Mouse (Mus musculus) c-Kit-negative CD71-positive TER-119-positive erythroid progenitor cells, embryonic 14.5 days (primary cell): Measurements from ENCODE around the gene Fgfr2.

Source experiments
- DNase-seq: peaks from one replicate; pipeline ENCODE4 v3.0.0-alpha.2; 2013; ENCODE audit warnings: low read depth, low spot score

The Fgfr2 gene

DNA sequence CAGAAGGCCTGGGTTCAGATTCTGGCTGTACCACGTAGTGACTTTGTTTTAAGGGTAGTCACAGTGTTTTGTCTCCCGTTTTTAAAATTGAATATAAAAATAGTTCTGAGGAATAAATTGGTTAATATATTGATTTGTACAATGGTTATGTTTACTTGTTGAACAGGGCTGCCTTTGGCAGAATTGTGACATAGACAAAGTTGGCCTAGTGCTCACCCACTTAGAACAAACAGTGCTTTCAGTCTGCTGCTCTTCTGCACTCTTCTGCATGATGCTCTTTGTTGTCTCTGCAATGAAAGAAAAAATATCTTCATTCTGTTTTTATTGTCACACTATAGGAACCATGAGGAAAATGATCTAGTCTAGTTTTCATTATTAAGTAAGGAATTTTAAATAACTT is 184.0 kb downstream of the Fgfr2 start:
- no peak for DNase-seq

DNA sequence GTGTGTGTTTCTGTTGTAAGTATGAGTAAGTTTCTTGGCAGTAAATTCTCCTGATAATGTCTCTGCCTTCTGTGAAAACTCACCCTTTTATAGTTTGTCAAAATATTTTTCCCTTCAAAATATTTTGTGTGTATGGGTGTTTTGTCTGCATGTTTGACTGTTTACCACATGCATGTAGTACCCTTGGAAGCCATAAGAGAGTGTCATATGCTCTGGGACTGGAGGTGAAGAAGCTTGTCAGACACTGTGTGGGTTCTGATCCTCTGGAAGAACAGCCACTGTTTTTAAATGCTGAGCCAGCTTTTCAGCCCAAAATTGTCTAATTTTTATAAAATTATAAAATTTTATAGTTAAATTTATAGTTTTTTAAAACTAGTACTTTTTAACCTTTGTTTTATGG is 188.4 kb downstream of the Fgfr2 start:
- DNase-seq, result no peak

DNA sequence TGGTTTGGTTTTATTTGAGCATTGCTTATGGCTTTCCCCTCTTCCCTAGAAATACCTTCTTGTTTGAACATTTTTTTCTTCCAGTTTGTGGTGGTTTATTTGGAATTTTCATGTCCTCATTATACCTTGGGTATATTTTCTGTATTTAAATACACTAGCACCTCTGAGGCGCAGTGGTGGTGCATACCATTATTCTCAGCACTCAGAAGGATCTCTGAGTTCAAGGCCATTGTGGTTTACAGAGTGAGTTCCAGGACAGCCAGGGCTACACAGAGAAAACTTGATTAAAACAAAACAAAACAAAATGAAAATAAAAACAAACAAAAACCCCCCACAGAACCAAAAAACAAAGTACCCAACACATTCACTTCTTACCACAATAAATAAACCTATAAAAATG is 189.8 kb downstream of the Fgfr2 start:
- no peak for DNase-seq

DNA sequence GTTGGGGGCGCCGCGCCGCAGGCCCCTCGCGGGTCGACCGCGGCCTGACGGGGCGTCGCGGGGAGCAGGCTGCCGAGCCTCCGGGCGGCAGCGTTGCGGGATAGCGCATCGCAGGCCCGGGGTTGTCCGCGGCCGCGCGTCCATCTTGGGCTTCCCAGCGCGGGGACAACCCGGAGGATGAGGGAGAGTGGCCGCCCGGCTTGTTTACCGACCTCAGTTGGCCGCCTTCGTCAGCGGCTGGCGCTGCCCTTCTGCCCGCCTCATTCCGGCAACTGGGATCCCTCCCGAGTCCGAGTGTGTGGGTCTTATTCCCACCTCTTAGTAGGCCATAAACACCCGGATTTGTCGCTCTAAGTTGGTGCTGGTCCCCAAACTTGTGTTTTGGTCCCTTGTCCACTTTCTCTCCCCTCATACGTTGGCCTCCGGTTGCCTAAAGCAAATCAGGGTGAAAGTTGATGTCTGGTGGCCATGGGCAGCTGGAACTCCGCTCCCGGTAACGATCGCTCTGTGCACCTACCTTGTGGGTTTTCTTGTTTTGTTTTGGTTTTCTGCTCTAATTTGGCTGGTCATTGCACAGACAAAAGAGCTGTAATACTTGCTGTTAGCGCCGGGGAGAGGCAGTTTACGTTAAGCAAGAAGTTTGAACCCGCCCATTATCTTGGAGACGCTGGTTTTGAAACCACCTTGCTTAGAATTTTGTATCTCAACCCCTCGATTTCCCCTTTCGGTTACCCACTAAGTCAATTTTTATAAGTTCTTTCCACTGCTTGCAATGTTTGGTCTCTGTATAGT is 191.4 kb downstream of the Fgfr2 start:
- DNase-seq, result peak; percentile 38

DNA sequence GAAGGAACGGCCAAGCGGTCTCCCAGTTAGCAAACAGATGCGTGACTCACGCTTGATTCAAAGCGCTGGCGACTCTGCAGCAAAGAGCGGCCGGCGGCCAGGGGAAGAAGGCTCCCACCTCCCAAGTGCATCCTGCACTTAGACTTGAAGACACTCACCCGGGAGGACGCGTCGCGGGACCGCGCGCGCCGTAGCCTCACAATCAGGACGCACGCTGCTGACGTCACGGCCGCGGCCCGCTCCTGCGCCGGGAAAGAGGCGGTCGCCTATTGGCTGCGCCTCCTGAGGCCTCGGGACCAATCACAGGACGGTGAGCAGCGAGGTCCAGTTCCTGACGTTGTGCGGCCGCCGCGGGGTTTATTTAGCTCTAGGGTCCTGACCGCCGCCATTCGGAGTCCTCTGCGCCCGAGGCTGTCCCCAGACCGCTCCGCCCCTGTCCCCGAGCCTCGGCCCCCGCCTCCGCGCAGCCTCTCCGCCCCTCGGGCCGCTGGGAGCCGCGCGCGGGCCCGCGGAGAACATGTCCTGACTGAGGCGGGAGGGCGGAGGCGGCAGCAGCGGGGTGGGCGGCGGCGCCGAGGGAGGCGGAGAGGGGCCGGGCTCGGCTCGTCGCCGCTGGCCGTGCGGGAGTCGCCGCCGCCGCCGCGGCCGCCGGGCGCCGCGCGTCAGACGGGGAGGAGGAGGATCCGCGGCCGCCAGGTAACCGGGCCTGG is 192.1 kb downstream of the Fgfr2 start, which contains the start of gene Zranb1:
TSS of gene Zranb1 (plus strand) at position 293 of the 710 bp plus-strand sequence.
- DNase-seq, result peak; percentile 96

DNA sequence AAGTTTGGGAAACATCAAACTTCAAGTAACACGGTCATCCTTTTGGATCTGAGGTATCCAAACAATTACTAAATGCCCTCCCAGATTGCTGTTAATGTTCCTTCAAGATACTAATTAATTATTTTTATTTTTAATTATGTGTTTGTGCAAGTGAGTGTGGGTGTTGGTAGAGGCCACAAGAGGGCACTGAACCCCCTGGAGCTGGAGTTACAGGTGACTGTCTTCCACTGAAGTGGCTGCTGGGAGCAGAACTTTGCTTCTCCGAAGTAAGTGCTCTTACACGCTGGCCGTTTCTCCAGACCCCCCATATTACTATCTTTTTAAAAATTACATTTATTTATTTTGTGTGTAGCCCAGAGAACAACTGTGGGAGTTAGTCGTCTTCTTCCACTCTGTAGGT is 193.1 kb downstream of the Fgfr2 start:
- DNase-seq, result peak; percentile 16

DNA sequence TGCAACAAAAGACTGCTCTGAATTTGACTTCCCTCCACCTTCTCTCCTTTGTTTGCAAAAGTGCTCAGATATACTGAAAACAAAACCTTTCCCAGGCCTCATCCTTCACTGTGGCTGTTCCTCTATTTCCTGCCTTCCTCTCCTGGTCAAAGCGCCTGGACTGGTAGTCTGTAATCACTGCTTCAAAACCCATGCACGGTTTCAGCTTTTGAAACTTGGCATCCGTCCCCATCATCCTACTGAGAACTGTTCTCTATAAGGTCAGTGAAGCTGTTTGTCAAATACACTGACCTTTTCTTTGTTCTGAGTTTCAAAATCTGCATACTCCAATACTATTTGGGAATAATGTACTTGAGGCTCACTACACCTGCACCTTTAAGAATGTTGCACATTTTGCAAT is 195.9 kb downstream of the Fgfr2 start:
- no peak for DNase-seq

DNA sequence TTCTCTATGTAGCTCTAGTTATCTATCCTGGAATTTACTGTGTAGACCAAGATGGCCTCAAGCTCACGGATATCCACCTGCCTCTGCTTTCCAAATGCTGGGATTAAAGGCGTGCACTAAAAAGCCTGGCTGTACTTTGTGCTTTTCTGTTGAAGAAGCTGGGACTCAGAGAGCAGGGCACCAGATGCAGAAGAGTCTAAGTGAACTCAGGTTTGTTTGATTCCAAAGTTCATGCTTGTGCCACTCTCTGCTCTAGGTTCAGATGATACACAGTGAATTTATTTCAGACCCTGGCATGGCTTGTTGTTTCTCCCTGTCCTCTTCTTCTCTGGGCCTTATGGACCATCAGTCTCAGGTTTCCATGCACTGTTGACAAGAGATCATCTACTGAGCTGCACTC is 197.9 kb downstream of the Fgfr2 start:
- no peak for DNase-seq

DNA sequence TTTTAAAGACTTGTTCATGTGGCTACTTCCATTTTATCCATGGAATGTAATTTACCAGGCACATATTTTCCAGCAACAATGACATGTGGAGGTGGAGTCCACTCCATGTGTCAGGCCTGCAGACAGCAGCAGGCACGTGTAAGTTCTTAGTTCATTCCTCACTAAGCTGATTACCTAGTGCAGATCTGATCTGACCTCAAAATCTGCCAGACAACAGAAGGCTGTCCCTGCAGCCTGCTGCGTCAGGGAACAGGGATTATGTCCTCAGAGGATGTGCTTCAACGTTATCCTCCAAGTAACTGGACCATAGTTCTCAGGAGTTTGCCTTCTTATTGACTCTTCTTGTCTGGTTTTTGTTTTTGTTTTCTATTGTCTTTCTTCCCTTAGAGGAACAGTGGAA is 201.2 kb downstream of the Fgfr2 start:
- no peak for DNase-seq

DNA sequence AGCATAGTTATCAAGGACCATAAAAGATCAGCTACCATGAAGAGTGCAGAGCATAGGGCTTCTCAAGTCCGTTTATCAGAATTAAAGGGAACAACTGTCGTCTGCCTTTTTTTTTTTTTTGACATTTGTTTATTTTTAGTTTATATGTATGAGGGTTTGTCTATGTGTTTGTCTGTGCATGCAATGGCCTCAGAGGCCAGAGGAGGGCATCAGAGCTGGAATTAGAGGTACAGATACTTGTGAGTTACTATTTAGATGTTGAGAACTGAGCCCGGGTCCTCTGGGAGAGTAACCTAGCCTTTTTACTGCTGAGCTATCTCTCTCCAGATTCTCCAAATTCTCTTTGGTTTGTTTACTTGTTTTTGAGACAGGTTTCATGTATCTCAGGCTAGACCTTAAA is 219.4 kb downstream of the Fgfr2 start:
- DNase-seq, result no peak

DNA sequence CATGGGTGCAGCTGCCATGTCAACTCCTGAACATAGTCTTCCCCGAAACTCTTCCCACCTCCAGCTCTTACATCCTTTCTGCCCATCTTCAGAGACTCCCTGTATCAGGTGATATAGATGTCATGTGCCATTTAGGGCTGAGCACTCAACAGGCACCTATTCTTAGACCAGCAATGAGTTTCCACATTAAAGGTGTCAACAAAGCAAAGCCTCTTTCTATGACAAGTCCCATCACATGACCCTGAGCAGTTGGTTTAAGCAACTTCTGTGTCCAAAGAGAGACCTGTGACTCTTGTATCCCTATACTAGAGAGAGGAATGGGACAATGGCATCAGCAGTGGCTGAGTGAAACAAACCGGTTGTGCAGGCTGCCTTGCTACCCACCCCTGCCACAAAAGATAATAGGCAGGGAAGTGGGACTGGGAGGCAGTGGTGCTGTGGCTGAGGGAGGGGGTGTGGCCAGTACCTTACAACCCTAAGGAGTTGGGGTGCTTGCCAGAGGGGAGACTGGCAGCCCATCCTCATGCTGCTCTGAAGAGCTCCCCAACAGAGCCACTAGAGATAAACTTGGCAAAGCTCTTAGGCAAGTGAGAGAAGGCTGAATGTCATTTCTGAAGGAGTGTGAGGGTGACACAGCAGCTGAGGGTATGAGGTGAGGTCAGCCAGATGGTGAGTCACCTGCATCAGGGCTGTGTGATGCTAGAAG is 222.2 kb downstream of the Fgfr2 start:
- DNase-seq, result no peak

DNA sequence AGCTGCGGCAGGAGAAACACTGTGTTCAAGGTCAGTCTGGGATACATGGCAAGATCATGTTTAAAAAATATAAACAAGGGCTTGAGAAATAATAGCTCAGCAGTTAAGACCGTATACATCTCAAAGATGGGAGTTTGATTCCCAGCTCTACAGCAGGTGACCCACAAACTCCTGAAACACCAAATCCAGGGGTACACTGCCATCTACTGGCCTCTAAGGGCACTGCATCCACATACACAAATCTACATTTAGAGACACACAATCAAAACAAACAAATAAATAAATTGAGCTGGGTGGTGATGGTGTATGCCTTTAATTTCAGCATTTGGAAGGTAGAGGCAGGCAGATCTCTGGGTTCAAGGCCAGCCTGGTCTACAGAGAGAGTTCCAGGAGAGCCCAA is 224.9 kb downstream of the Fgfr2 start:
- DNase-seq, result peak; percentile 56

DNA sequence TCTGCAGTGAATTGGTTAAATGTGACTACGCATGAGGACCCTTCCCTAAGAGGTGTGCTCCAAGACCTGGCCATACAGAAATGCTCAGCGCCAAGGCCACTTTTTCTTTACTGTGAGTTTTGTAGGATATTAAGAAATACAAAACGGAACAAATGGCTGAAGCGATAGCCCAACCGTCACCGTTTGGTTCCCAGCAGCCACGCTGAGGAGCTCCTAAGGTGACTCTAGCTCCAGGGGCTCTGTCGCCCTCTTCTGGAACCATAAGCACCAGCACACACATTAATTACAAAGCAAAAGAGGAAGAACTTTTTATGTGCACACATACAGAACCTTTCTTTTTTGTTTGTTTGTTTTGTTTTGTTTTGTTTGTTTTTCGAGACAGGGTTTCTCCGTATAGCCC is 225.9 kb downstream of the Fgfr2 start:
- DNase-seq, result no peak

DNA sequence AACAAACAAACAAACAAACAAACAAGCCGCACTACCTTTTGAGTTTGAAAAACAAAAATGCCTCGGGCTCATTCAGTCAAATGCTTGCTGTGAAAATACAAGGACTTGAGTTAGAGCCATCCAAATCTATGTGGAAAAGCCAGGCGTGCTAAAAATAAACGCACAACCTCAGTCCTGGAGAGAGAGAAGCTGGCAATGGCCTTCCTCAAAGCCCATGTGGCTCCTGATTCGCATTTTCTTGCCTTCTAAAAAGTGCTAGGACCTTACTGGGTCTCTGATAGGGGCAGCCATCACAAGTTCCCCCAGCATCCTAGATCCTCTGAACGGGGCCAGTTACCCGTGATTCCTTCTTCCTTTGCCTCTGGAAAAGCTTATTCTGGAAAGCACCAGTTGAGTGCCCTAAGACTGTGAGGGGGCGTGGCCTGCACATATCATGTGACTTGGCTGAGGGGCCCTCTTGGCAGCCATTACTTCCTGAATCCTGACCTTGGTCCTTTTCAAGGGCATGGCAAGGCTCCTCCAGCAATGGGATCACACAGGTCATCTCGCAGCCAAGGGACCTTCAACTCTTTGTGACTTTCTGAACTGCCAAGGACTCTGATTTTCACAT is 226.8 kb downstream of the Fgfr2 start:
- DNase-seq, result no peak

DNA sequence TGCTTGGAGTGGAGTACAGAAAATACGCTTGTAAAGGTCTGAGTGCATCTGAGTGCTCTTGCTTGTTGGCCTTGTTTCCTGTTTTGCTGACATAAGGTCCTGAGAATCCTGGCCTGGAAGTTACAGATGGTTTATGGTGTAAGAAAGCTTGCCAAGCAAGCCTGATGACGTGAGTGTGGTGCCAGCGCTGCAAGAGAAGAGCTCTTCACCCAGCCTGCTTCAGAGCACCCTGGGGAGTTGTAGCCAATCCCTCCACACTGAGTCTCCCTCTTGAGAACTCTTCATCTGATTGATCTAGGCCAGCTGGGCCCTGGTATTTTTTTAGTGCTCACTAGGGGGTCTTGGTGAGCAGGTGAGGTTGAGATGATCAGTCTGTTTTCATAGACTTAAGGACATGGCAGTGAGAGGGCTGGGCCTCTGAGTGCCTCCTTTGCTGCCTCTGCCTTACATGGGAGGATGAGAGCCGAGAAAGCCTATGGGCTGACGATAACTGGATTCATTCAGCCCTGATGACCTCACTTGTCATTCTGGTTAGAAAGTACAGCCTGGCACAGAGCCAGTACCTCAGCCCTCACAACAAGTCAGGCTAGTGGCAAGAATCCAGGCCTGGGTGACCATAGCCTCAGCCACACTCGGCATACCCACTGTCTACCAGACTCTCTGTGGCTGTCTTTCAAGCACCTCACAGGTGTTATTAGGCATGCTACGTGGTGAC is 228.2 kb downstream of the Fgfr2 start:
- no peak for DNase-seq

DNA sequence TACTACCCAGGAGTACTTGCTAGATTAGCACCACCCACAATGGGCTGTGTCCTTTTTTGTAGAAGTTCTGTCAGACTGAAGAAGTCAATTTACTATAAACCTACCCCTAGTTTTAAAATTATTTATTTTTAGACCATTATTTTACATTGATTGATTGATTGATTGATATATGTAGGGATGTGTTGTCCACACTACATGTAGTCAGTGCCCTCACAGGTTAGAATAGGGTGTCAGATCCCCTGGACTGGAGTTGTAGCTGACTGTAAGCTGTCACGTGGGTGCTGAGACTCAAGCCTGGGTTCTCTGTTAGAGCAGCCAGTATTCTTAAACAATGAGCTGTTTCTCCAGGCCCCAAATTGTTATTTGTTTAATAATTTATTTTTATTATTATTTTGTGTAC is 229.8 kb downstream of the Fgfr2 start:
- no peak for DNase-seq

DNA sequence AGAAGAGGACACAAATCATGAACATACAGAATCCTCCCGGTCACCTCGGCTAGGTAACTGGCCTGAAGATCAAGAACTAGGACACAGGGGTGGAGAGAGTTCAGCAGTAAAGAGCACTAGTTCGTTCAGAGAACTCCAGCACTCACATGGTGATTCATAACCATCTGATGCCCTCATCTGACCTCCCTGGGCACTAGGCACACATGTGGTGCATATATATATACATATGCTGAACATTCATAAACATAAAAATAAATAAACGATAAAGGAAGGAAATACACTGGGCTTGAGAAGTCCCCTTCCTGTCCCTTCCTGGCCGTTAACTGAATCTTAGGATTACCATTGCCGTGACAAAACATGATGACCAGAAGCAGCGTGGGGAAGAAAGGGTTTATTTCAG is 230.3 kb downstream of the Fgfr2 start:
- DNase-seq, result no peak

DNA sequence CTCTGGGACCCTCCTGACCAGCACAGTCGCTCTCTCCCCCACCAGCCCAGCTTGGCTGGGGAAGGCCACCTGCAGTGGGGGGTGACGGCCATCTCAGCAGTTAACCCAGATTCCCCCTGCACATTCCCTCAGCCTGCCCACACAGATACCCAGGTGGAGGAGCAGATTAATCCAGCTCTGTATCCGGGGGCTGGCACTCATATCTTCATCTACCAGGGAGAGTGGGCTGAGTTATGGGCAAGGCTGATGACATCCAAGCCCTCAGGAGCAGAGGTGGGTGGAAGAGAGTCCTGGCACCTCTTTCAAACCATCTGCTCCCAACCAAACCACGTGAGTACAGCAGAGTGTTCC is 230.9 kb downstream of the Fgfr2 start:
- DNase-seq, result no peak

DNA sequence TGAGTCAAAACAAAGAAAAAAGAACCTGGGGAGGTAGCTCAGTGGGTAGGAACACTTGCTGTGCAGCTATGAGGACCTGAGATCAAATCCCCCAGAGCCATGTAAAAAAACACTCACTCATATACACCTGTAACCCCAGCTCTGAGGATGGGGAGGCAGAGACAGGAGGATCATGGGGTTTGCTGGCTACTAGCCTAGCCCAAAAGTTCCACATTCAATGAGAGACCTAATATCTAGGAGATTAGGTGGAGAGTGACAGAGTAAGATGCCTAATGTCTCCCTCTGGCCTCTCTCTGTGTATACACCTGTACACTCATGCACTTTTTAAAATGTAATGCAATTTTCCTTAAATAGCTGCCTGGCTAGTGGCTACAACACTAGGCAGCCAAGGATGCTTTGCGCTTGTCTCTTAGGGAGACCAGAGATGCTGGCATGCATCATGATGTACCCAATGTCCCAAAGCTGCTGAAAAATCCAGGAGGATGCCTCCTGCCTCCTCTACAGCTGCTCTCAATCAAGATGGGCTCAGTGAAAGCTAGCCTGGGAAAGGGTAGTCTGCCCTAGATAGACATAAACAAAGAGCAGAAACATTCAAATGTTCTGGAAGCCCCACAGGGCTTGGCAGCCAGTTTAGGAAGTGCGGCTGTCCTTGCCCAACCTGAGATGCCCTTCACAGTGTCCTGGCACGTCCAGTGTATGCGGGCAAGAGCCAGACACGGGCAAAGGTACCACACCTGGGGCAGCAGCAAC is 231.4 kb downstream of the Fgfr2 start:
- no peak for DNase-seq

DNA sequence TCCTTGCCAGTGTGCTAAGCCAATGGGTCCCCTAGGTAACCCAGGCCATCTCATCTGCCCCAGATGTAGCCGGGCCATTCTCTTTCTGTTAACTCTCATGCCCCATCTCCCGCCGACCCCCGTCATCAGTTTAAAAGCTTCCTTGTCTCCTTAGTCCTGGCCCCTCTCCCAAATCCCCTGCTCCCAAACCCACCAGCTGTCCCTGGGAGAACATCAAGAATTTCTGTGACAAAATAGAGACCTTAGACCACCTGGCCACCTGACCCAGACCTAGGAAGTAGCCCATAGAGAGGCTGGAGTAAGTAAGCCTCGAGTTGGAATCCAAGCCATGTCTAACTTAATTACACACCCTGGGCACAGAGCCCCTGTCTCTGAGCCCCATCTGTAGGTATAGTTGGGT is 232.9 kb downstream of the Fgfr2 start:
- DNase-seq, result no peak

DNA sequence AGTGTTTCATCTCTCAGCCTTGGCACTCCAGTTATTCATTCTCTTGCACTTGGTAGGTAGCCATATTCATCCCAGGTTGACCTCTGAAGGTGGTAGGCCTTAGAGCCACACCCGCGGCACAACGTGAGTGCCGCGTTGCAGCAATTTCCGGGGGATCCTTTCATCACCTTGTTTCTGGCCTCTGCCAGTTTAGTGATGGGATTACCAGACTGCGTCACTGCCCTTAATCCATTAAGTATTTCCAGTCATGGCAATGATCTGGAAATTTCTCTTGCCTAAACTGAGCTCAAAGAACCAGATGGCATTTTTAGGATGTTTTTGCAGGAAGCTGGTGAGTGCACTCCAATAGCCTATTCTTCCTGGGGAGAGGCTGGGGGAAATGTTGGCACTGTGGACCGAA is 233.5 kb downstream of the Fgfr2 start:
- DNase-seq, result no peak
